Mouse (Mus musculus): ENCODE data around the gene Abcg5. TPM values are rescaled to one million over a fixed set of nuclear protein-coding genes. Genes with fewer than 3 reads are reported as not detected.

Abcg5 gene
- polyA plus RNA-seq (2015; fragmentation: Nextera tagmentation; extraction: Ambion mirVana) = 1.3 and 1.4 TPM in 2 replicates

- no peaks in the 10 kb centered on the region for H3K27me3 ChIP-seq (ENCODE audit: control insufficient read depth, insufficient read depth, low read length)
- H3K9me3 ChIP-seq (replicated peaks; ENCODE audit: control insufficient read depth, low read length) = no peaks in the 10 kb centered on the region
- WGBS = 67% methylated on average over 18 of the region's 18 CpGs
- no peaks in the 10 kb centered on the region for H3K36me3 ChIP-seq (ENCODE audit: control insufficient read depth, insufficient read depth, low read length)
- ATAC-seq (ENCODE audit: insufficient read depth, low FRiP score) = no peak; the same call in 1 of the 2 replicates
- H3K4me1 ChIP-seq (ENCODE audit: control insufficient read depth, insufficient read depth, low read length) = no peaks in the 10 kb centered on the region
- no peak within 1 kb of the TSS for H3K4me2 ChIP-seq (ENCODE audit: low read depth, low read length)
- H3K9ac ChIP-seq (ENCODE audit: low read length) = no peak within 1 kb of the TSS
- no peak within 1 kb of the TSS for H3K4me3 ChIP-seq (replicated peaks; ENCODE audit: low read length)
- no peak within 1 kb of the TSS for H3K27ac ChIP-seq (ENCODE audit: low read length)
Observed at GRCm38 (mm10) chr17:84682734-84683717, at the start of gene Abcg5. TSS of gene Abcg5 (minus strand) at chr17:84683011.

- Histone ChIP-seq H3K36me3 (ENCODE audit: control insufficient read depth, insufficient read depth, low read length) (no peaks in the 10 kb centered on the region), H3K4me2 (ENCODE audit: low read depth, low read length) (no peak overlapping the region)
Observed at GRCm38 (mm10) chr17:84732612-84733011, 49.8 kb upstream of the Abcg5 start.

GRCm38 (mm10) chr17:84731361-84731760 is 48.5 kb upstream of the Abcg5 start:
- H3K9me3 ChIP-seq (replicated peaks; ENCODE audit: control insufficient read depth, low read length) = no peaks in the 10 kb centered on the region
- no peak for ATAC-seq (ENCODE audit: insufficient read depth, low FRiP score)
- no peaks in the 10 kb centered on the region for H3K36me3 ChIP-seq (ENCODE audit: control insufficient read depth, insufficient read depth, low read length)
- 87% methylated on average over 12 of the region's 12 CpGs for WGBS
- H3K27ac ChIP-seq (ENCODE audit: low read length) = no peak overlapping the region
- H3K4me1 ChIP-seq (ENCODE audit: control insufficient read depth, insufficient read depth, low read length) = no peaks in the 10 kb centered on the region
- no peak overlapping the region for H3K4me2 ChIP-seq (ENCODE audit: low read depth, low read length)
- H3K27me3 ChIP-seq (ENCODE audit: control insufficient read depth, insufficient read depth, low read length) = no peaks in the 10 kb centered on the region
- H3K4me3 ChIP-seq (replicated peaks; ENCODE audit: low read length) = no peak overlapping the region
- H3K9ac ChIP-seq (ENCODE audit: low read length) = no peak overlapping the region

More at GRCm38 (mm10) chr17:84732612-84733011, 49.8 kb upstream of the Abcg5 start:
- H3K4me1 ChIP-seq (ENCODE audit: control insufficient read depth, insufficient read depth, low read length) = no peaks in the 10 kb centered on the region
- H3K27me3 ChIP-seq (ENCODE audit: control insufficient read depth, insufficient read depth, low read length) = no peaks in the 10 kb centered on the region
- no peaks in the 10 kb centered on the region for H3K9me3 ChIP-seq (replicated peaks; ENCODE audit: control insufficient read depth, low read length)
- no peak overlapping the region for H3K4me3 ChIP-seq (replicated peaks; ENCODE audit: low read length)
- no peak for ATAC-seq (ENCODE audit: insufficient read depth, low FRiP score)
- H3K9ac ChIP-seq (ENCODE audit: low read length) = no peak overlapping the region
- H3K27ac ChIP-seq (ENCODE audit: low read length) = no peak overlapping the region
- WGBS = 84% methylated on average over 8 of the region's 8 CpGs

- Histone ChIP-seq H3K9me3 (replicated peaks; ENCODE audit: control insufficient read depth, low read length) (no peaks in the 10 kb centered on the region), H3K27ac (ENCODE audit: low read length) (no peak overlapping the region), H3K27me3 (ENCODE audit: control insufficient read depth, insufficient read depth, low read length) (no peaks in the 10 kb centered on the region), H3K4me3 (replicated peaks; ENCODE audit: low read length) (no peak overlapping the region), H3K9ac (ENCODE audit: low read length) (no peak overlapping the region), H3K4me1 (ENCODE audit: control insufficient read depth, insufficient read depth, low read length) (no peaks in the 10 kb centered on the region), H3K36me3 (ENCODE audit: control insufficient read depth, insufficient read depth, low read length) (peaks cover 5% of the 10 kb centered on the region), H3K4me2 (ENCODE audit: low read depth, low read length) (no peak overlapping the region)
- ATAC-seq (ENCODE audit: insufficient read depth, low FRiP score) = no peak
- 86% methylated on average over 5 of the region's 5 CpGs for WGBS
Observed at GRCm38 (mm10) chr17:84729140-84729539, 46.3 kb upstream of the Abcg5 start.

GRCm38 (mm10) chr17:84728201-84728911 is 45.5 kb upstream of the Abcg5 start:
- Histone ChIP-seq H3K27ac (ENCODE audit: low read length) (no peak overlapping the region), H3K9ac (ENCODE audit: low read length) (no peak overlapping the region), H3K27me3 (ENCODE audit: control insufficient read depth, insufficient read depth, low read length) (no peaks in the 10 kb centered on the region), H3K4me1 (ENCODE audit: control insufficient read depth, insufficient read depth, low read length) (no peaks in the 10 kb centered on the region), H3K9me3 (replicated peaks; ENCODE audit: control insufficient read depth, low read length) (no peaks in the 10 kb centered on the region), H3K36me3 (ENCODE audit: control insufficient read depth, insufficient read depth, low read length) (peaks cover 5% of the 10 kb centered on the region), H3K4me3 (replicated peaks; ENCODE audit: low read length) (no peak overlapping the region), H3K4me2 (ENCODE audit: low read depth, low read length) (no peak overlapping the region)
- no peak for ATAC-seq (ENCODE audit: insufficient read depth, low FRiP score)
- 86% methylated on average over 1 of the region's 1 CpGs for WGBS

- Histone ChIP-seq H3K4me2 (ENCODE audit: low read depth, low read length) (no peak overlapping the region), H3K27ac (ENCODE audit: low read length) (no peak overlapping the region), H3K4me3 (replicated peaks; ENCODE audit: low read length) (no peak overlapping the region), H3K27me3 (ENCODE audit: control insufficient read depth, insufficient read depth, low read length) (no peaks in the 10 kb centered on the region), H3K9ac (ENCODE audit: low read length) (no peak overlapping the region), H3K36me3 (ENCODE audit: control insufficient read depth, insufficient read depth, low read length) (peaks cover 5% of the 10 kb centered on the region), H3K4me1 (ENCODE audit: control insufficient read depth, insufficient read depth, low read length) (no peaks in the 10 kb centered on the region), H3K9me3 (replicated peaks; ENCODE audit: control insufficient read depth, low read length) (no peaks in the 10 kb centered on the region)
- ATAC-seq (ENCODE audit: insufficient read depth, low FRiP score) = no peak
- 96% methylated on average over 3 of the region's 3 CpGs for WGBS
Observed at GRCm38 (mm10) chr17:84725163-84725562, 42.4 kb upstream of the Abcg5 start.

- no peaks in the 10 kb centered on the region for H3K9me3 ChIP-seq (replicated peaks; ENCODE audit: control insufficient read depth, low read length)
- peaks cover 5% of the 10 kb centered on the region for H3K36me3 ChIP-seq (ENCODE audit: control insufficient read depth, insufficient read depth, low read length)
- H3K4me1 ChIP-seq (ENCODE audit: control insufficient read depth, insufficient read depth, low read length) = no peaks in the 10 kb centered on the region
- H3K9ac ChIP-seq (ENCODE audit: low read length) = no peak overlapping the region
- ATAC-seq (ENCODE audit: insufficient read depth, low FRiP score) = no peak
- 87% methylated on average over 9 of the region's 9 CpGs for WGBS
- no peak overlapping the region for H3K4me3 ChIP-seq (replicated peaks; ENCODE audit: low read length)
- no peak overlapping the region for H3K4me2 ChIP-seq (ENCODE audit: low read depth, low read length)
- no peak overlapping the region for H3K27ac ChIP-seq (ENCODE audit: low read length)
- no peaks in the 10 kb centered on the region for H3K27me3 ChIP-seq (ENCODE audit: control insufficient read depth, insufficient read depth, low read length)
Observed at GRCm38 (mm10) chr17:84724028-84724427, 41.2 kb upstream of the Abcg5 start.

- Histone ChIP-seq H3K4me2 (ENCODE audit: low read depth, low read length) (no peak overlapping the region), H3K27ac (ENCODE audit: low read length) (no peak overlapping the region), H3K9ac (ENCODE audit: low read length) (no peak overlapping the region), H3K27me3 (ENCODE audit: control insufficient read depth, insufficient read depth, low read length) (no peaks in the 10 kb centered on the region), H3K9me3 (replicated peaks; ENCODE audit: control insufficient read depth, low read length) (no peaks in the 10 kb centered on the region), H3K4me3 (replicated peaks; ENCODE audit: low read length) (no peak overlapping the region), H3K36me3 (ENCODE audit: control insufficient read depth, insufficient read depth, low read length) (no peaks in the 10 kb centered on the region; the same call in 1 of the 2 replicates), H3K4me1 (ENCODE audit: control insufficient read depth, insufficient read depth, low read length) (no peaks in the 10 kb centered on the region)
- 84% methylated on average over 3 of the region's 3 CpGs for WGBS
- no peak for ATAC-seq (ENCODE audit: insufficient read depth, low FRiP score)
Observed at GRCm38 (mm10) chr17:84719105-84719504, 36.3 kb upstream of the Abcg5 start.

- no peak for ATAC-seq (ENCODE audit: insufficient read depth, low FRiP score)
- 73% methylated on average over 5 of the region's 5 CpGs for WGBS
- H3K4me3 ChIP-seq (replicated peaks; ENCODE audit: low read length) = no peak overlapping the region
- H3K4me2 ChIP-seq (ENCODE audit: low read depth, low read length) = no peak overlapping the region
- H3K9me3 ChIP-seq (replicated peaks; ENCODE audit: control insufficient read depth, low read length) = no peaks in the 10 kb centered on the region
- no peaks in the 10 kb centered on the region for H3K4me1 ChIP-seq (ENCODE audit: control insufficient read depth, insufficient read depth, low read length)
- H3K9ac ChIP-seq (ENCODE audit: low read length) = no peak overlapping the region
- no peaks in the 10 kb centered on the region for H3K27me3 ChIP-seq (ENCODE audit: control insufficient read depth, insufficient read depth, low read length)
- no peak overlapping the region for H3K27ac ChIP-seq (ENCODE audit: low read length)
- H3K36me3 ChIP-seq (ENCODE audit: control insufficient read depth, insufficient read depth, low read length) = peaks cover 5% of the 10 kb centered on the region; the same call in 1 of the 2 replicates
Observed at GRCm38 (mm10) chr17:84717416-84717815, 34.6 kb upstream of the Abcg5 start.

All from stomach, embryonic 16.5 days (tissue).